Mouse (Mus musculus): ENCODE data around the gene Olfr380. TPM values are rescaled to one million over a fixed set of nuclear protein-coding genes. Genes with fewer than 3 reads are reported as not detected.

The Olfr380 gene
- total RNA-seq (2021): not detected
- long read RNA-seq, experiment 1: 0 reads
- long read RNA-seq, experiment 2: 0 reads

DNA sequence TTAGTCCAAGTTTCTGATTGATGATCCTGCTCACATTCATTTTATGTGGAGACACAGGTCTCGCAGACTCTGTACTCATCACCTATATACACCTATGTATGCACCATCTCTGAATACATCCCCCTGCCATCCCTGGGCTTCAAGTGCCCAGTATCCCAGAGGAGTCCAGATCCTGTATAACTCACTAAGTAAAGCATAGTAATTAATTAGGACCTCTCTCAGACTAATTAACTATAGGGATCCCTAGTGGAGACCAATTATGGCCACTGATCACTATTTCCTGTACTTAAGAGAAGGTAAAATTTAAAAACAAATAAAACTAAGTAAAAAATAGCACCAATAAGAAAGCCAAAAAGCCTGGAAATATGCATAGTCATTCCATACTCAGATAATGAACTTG, at the start of gene Olfr380:
Gene Olfr380, minus strand, starts transcription at position 101 of the 400 bp plus-strand sequence.
- DNase-seq (ENCODE audit: low spot score in 2 of 2): no peak

DNA sequence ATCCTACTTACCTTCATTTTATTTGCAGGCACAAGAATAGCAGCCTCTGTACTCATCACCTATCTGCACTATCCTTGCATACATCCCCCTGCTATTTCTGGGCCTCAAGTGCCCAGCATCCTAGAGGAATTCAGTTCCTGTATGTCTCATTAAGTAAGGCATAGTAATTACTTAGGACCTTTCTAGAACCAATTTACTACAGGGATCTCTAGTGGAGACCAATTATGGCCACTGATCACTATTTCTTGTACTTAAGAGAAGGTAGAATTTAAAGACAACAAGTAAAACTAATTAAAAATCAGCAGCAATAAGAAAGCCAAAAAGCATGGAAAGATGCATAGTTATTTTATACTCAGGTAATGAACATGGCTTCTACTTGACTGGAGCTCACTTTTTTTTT, 34.2 kb upstream of the Olfr380 start, which contains the start of gene Olfr381:
Gene Olfr381, minus strand, starts transcription at position 101 of the 400 bp plus-strand sequence.
- DNase-seq (ENCODE audit: low spot score in 2 of 2): no peak

DNA sequence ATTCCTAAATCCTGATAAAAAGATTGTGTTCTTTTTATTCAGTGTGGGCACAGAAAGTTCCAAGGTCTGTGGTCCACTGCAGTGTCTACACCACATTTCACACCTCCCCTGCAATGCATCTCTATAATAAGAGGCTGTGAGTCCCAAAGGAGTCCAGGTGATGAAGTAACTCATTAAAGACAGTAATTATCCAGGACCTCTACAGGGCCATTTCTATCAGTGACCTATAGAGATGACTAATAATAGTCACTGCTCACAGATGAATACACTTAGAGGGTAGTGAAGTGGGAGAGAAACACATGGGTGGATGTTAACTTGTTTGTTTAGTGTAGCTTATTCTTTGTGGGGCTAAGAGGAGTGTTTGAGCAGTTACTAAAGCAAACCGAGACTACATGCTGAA, 28.9 kb downstream of the Olfr380 start, which contains the start of gene Olfr378:
Gene Olfr378, minus strand, starts transcription at position 101 of the 400 bp plus-strand sequence.
- no peak for DNase-seq (ENCODE audit: low spot score in 2 of 2)

Other genes with a start within 250 kb of the Olfr380 start
- gene Trpv1, start 223.2 kb downstream of the Olfr380 start, total RNA-seq (2021): under 1 TPM; 0.14 to 0.22 TPM
- gene Trpv3, start 190.1 kb downstream of the Olfr380 start, total RNA-seq (2021): under 1 TPM; 0.08 to 0.17 TPM
- gene Aspa, start 127.9 kb downstream of the Olfr380 start, total RNA-seq (2021): 10 to 100 TPM in 1 of 2 experiments, 1 to 10 TPM in 1; 7.7 to 12.0 TPM
- not detected for gene Gm49340, start 127.8 kb downstream of the Olfr380 start, total RNA-seq (2021)
- under 1 TPM; 0.22 to 0.56 TPM for gene Spata22, start 127.8 kb downstream of the Olfr380 start, total RNA-seq (2021)
- not detected for gene Olfr20, start 106.7 kb downstream of the Olfr380 start, total RNA-seq (2021)
- not detected for gene Olfr376, start 86.3 kb downstream of the Olfr380 start, total RNA-seq (2021)
- gene Olfr1, start 57.9 kb downstream of the Olfr380 start, total RNA-seq (2021): not detected
- not detected for gene Olfr378, start 29.0 kb downstream of the Olfr380 start, total RNA-seq (2021)
- not detected for gene Olfr381, start 34.1 kb upstream of the Olfr380 start, total RNA-seq (2021)
- gene Olfr382, start 59.7 kb upstream of the Olfr380 start, total RNA-seq (2021): not detected
- not detected for gene Olfr385, start 135.5 kb upstream of the Olfr380 start, total RNA-seq (2021)
- gene Olfr384, start 141.1 kb upstream of the Olfr380 start, total RNA-seq (2021): not detected
- gene Zfp735, start 231.3 kb upstream of the Olfr380 start, total RNA-seq (2021): not detected